Mouse (Mus musculus) lung, postnatal 36 days (tissue): ENCODE data around the gene Dmwd.

Experiments used
- DNase-seq: peaks from one replicate; pipeline ENCODE4 v3.0.0; 2022; ENCODE audit warnings: mixed read lengths

Dmwd gene

GRCm38 (mm10) chr7:19073504-19073903 lies 2.5 kb upstream of the Dmwd start:
- peak; percentile 60 for DNase-seq

- no peak for DNase-seq
These were observed 1.5 kb upstream of the Dmwd start for GRCm38 (mm10) chr7:19074494-19074893.

GRCm38 (mm10) chr7:19075231-19075630 lies 796 bp upstream of the Dmwd start:
- no peak for DNase-seq

GRCm38 (mm10) chr7:19076586-19076991 lies 562 bp downstream of the Dmwd start:
- no peak for DNase-seq

GRCm38 (mm10) chr7:19077761-19078160 lies 1.7 kb downstream of the Dmwd start:
- peak; percentile 67 for DNase-seq

- DNase-seq: no peak
These were observed 2.7 kb downstream of the Dmwd start for GRCm38 (mm10) chr7:19078732-19079131.

GRCm38 (mm10) chr7:19080451-19080950 lies 4.5 kb downstream of the Dmwd start:
- no peak for DNase-seq

GRCm38 (mm10) chr7:19082171-19082570 lies 6.1 kb downstream of the Dmwd start:
- no peak for DNase-seq

- DNase-seq: peak; percentile 56
These were observed 7.1 kb downstream of the Dmwd start for GRCm38 (mm10) chr7:19083096-19083495.

GRCm38 (mm10) chr7:19083701-19084100 lies 7.7 kb downstream of the Dmwd start, which contains the start of gene Dmpk:
TSS of gene Dmpk (plus strand) at chr7:19083849.
- no peak for DNase-seq

- peak; percentile 47 for DNase-seq
These were observed 8.3 kb downstream of the Dmwd start for GRCm38 (mm10) chr7:19084277-19084771.

- DNase-seq: no peak
These were observed 9.0 kb downstream of the Dmwd start for GRCm38 (mm10) chr7:19084921-19085473.

GRCm38 (mm10) chr7:19085495-19085894 lies 9.5 kb downstream of the Dmwd start:
- no peak for DNase-seq

GRCm38 (mm10) chr7:19086042-19086441 lies 10.0 kb downstream of the Dmwd start:
- DNase-seq: peak; percentile 64

GRCm38 (mm10) chr7:19086760-19087159 lies 10.7 kb downstream of the Dmwd start:
- DNase-seq: no peak

GRCm38 (mm10) chr7:19088813-19089212 lies 12.8 kb downstream of the Dmwd start:
- DNase-seq: peak; percentile 80

- DNase-seq: no peak
These were observed 15.9 kb downstream of the Dmwd start for GRCm38 (mm10) chr7:19091913-19092312.

GRCm38 (mm10) chr7:19092381-19093173 lies 16.6 kb downstream of the Dmwd start:
- DNase-seq: peak; percentile 56

- DNase-seq: peak; percentile 92
These were observed 17.1 kb downstream of the Dmwd start for GRCm38 (mm10) chr7:19093174-19093521.

- DNase-seq: peak; percentile 98
These were observed 17.7 kb downstream of the Dmwd start for GRCm38 (mm10) chr7:19093537-19094385.

- peak; percentile 43 for DNase-seq
These were observed 18.4 kb downstream of the Dmwd start, which contains the start of gene Six5 for GRCm38 (mm10) chr7:19094471-19094825. TSS of gene Six5 (plus strand) at chr7:19094594.

- peak; percentile 51 for DNase-seq
These were observed 19.1 kb downstream of the Dmwd start for GRCm38 (mm10) chr7:19094826-19095750.
